Mouse (Mus musculus) gastrocnemius, postnatal 25 days (tissue): Measurements from ENCODE around the gene Gm11437. TPM values are rescaled to one million over a fixed set of nuclear protein-coding genes. Genes with fewer than 3 reads are reported as not detected.

Experiments
- DNase-seq: peaks from one replicate; pipeline ENCODE4 v3.0.0; 2022
- total RNA-seq, 2 experiments: library from RNA; stranded (reverse); gene quantifications; 1 replicate in 1 of 2; 2 replicates in 1 of 2; pipeline ENCODE4 v1.2.3; 2021

Gm11437 gene
- total RNA-seq, 2 experiments from 2014 or later: not detected

GRCm38 (mm10) chr11:84141752-84142151, 25.5 kb downstream of the Gm11437 start:
- no peak for DNase-seq

- no peak for DNase-seq
Observed at GRCm38 (mm10) chr11:84136453-84136852, 30.8 kb downstream of the Gm11437 start.

GRCm38 (mm10) chr11:84134331-84134860, 32.9 kb downstream of the Gm11437 start:
- DNase-seq: no peak

GRCm38 (mm10) chr11:84129799-84130185, 37.5 kb downstream of the Gm11437 start:
- DNase-seq: no peak

- peak; percentile 71 for DNase-seq
Observed at GRCm38 (mm10) chr11:84128943-84129798, 38.1 kb downstream of the Gm11437 start, which contains the start of the genes Tada2a and Acaca. Tada2a (minus strand) TSS chr11:84129600. Acaca (plus strand) TSS chr11:84129672.

- DNase-seq: no peak
Observed at GRCm38 (mm10) chr11:84127977-84128376, 39.3 kb downstream of the Gm11437 start.

GRCm38 (mm10) chr11:84121051-84121956, 46.0 kb downstream of the Gm11437 start:
- no peak for DNase-seq

GRCm38 (mm10) chr11:84117431-84117830, 49.8 kb downstream of the Gm11437 start:
- no peak for DNase-seq

- DNase-seq: no peak
Observed at GRCm38 (mm10) chr11:84116221-84116620, 51.1 kb downstream of the Gm11437 start.

- peak; percentile 32 for DNase-seq
Observed at GRCm38 (mm10) chr11:84115646-84116045, 51.6 kb downstream of the Gm11437 start.

- no peak for DNase-seq
Observed at GRCm38 (mm10) chr11:84113623-84114022, 53.7 kb downstream of the Gm11437 start.

GRCm38 (mm10) chr11:84107137-84107536, 60.1 kb downstream of the Gm11437 start:
- DNase-seq: no peak

- DNase-seq: no peak
Observed at GRCm38 (mm10) chr11:84104036-84104435, 63.2 kb downstream of the Gm11437 start.

- DNase-seq: no peak
Observed at GRCm38 (mm10) chr11:84101182-84101581, 66.1 kb downstream of the Gm11437 start.

Other genes starting within 250 kb of the Gm11437 start
- 1 to 10 TPM; 8.6 to 8.7 TPM for gene Ddx52, start 225.4 kb downstream of the Gm11437 start, total RNA-seq
- 10 to 100 TPM; 30.5 to 32.3 TPM for gene Synrg, start 203.0 kb downstream of the Gm11437 start, total RNA-seq
- gene Dusp14, start 98.2 kb downstream of the Gm11437 start, total RNA-seq: 1 to 10 TPM; 5.0 to 6.3 TPM
- gene Tada2a, start 37.9 kb downstream of the Gm11437 start, total RNA-seq: 1 to 10 TPM; 8.0 to 8.7 TPM
- 10 to 100 TPM; 13.4 to 20.3 TPM for gene Acaca, start 37.8 kb downstream of the Gm11437 start, total RNA-seq